Mouse (Mus musculus): Measurements from ENCODE around the gene Klf12. TPM values are rescaled to one million over a fixed set of nuclear protein-coding genes. Genes with fewer than 3 reads are reported as not detected.

Klf12 gene
- polyA plus RNA-seq, 1 experiment from 2014 or later: 7.0 TPM

DNA sequence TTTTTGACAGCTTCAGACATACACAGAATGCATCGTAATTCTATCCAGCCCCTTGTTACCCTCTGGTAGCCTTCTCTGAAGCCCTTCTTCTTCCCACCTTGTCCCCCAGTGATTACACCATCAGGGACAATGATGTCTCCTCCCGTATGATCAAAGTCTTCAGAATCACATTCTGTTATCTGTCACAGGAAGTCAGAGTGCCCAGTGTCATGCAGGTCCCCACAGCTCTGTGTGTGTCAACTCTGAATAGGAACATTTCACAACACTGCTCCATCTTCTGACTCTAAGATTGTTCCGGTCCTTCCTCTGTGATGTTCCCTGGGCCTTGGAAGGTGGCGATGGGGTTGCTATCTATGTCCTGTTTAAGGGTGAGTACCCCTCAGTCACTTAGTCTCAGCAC is 62.2 kb downstream of the Klf12 start:
- no peaks in the 10 kb centered on the region for H3K9me3 ChIP-seq (replicated peaks; ENCODE audit: low read length)
- DNase-seq (ENCODE audit: low spot score): no peak
- ATAC-seq (replicated peaks; ENCODE audit: low FRiP score, low read depth): no peak
- H3K4me2 ChIP-seq (ENCODE audit: low read length): no peak overlapping the region
- H3K27me3 ChIP-seq (ENCODE audit: insufficient read depth, low read length): no peaks in the 10 kb centered on the region
- no peak for TF ChIP-seq CTCF (IDR thresholded peaks at IDR 0.05; ENCODE audit: low read depth)
- no peak overlapping the region for H3K27ac ChIP-seq
- no peaks in the 10 kb centered on the region for H3K4me1 ChIP-seq (replicated peaks; ENCODE audit: insufficient read depth, low read length)
- WGBS: 90% methylated on average over 4 of the region's 4 CpGs
- no peak overlapping the region for H3K4me3 ChIP-seq (replicated peaks; ENCODE audit: low read depth, low read length)
- no peaks in the 10 kb centered on the region for H3K36me3 ChIP-seq (ENCODE audit: insufficient read depth, low read length)
- H3K9ac ChIP-seq (ENCODE audit: low read depth, low read length): no peak overlapping the region

DNA sequence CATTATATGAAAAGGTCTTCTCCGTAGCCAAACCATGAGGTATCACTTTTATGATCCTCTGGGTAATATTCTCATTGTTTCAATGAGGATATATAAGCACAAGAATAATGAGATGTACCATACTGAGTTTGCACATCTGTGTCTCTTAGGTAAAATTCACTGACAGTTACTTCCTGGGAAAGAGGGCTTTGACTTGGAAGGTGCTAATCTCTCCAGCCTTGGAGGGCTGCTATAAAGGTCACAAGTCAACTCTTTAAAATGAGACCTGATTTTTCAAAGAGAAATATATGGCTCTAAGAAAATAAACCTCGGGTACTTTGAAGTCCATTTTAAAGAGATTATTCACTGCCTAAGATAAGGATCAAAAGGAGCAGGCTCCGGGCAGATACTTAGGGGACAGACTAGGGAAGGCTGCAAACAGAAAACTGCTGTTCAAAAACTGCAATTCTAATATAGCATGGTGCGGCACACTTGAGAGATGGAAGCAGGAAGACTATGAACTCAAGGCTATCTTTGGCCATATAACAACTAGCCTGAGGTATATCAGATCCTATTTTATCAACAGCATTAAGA is 69.2 kb downstream of the Klf12 start:
- H3K27ac ChIP-seq: no peak overlapping the region
- no peak overlapping the region for H3K4me3 ChIP-seq (replicated peaks; ENCODE audit: low read depth, low read length)
- no peaks in the 10 kb centered on the region for H3K36me3 ChIP-seq (ENCODE audit: insufficient read depth, low read length)
- ATAC-seq (replicated peaks; ENCODE audit: low FRiP score, low read depth) (no peak), DNase-seq (ENCODE audit: low spot score) (no peak)
- no peak overlapping the region for H3K9ac ChIP-seq (ENCODE audit: low read depth, low read length)
- WGBS: 42% methylated on average over 4 of the region's 4 CpGs
- no peaks in the 10 kb centered on the region for H3K27me3 ChIP-seq (ENCODE audit: insufficient read depth, low read length)
- H3K9me3 ChIP-seq (replicated peaks; ENCODE audit: low read length): no peaks in the 10 kb centered on the region
- H3K4me1 ChIP-seq (replicated peaks; ENCODE audit: insufficient read depth, low read length): no peaks in the 10 kb centered on the region
- TF ChIP-seq CTCF (IDR thresholded peaks at IDR 0.05; ENCODE audit: low read depth): no peak
- no peak overlapping the region for H3K4me2 ChIP-seq (ENCODE audit: low read length)

DNA sequence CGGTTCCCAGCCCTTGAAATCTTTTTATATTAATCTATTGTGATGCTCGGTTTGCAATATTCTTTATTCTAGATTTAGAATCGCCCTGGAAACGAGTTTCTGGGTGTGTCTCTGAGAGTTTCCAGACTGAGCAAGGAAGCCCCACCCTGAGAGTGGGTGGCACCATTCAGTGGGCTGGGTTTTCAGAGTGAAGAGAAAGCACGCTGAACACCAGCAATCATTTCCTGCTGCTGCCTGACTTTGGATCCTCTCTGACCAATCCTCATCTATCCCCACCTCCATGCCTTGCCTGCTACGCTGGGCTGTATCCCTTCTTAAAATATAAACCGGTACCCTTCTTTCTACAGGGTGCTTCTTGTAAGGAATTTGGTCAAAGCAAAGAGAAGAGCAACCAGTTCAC is 71.4 kb downstream of the Klf12 start:
- no peaks in the 10 kb centered on the region for H3K36me3 ChIP-seq (ENCODE audit: insufficient read depth, low read length)
- WGBS: 74% methylated on average over 7 of the region's 7 CpGs
- no peaks in the 10 kb centered on the region for H3K4me1 ChIP-seq (replicated peaks; ENCODE audit: insufficient read depth, low read length)
- no peak for ATAC-seq (replicated peaks; ENCODE audit: low FRiP score, low read depth)
- H3K9ac ChIP-seq (ENCODE audit: low read depth, low read length): no peak overlapping the region
- no peak overlapping the region for H3K4me3 ChIP-seq (replicated peaks; ENCODE audit: low read depth, low read length)
- H3K4me2 ChIP-seq (ENCODE audit: low read length): no peak overlapping the region
- H3K27ac ChIP-seq: no peak overlapping the region
- no peaks in the 10 kb centered on the region for H3K27me3 ChIP-seq (ENCODE audit: insufficient read depth, low read length)
- DNase-seq (ENCODE audit: low spot score): no peak
- no peaks in the 10 kb centered on the region for H3K9me3 ChIP-seq (replicated peaks; ENCODE audit: low read length)
- TF ChIP-seq CTCF (IDR thresholded peaks at IDR 0.05; ENCODE audit: low read depth): no peak

DNA sequence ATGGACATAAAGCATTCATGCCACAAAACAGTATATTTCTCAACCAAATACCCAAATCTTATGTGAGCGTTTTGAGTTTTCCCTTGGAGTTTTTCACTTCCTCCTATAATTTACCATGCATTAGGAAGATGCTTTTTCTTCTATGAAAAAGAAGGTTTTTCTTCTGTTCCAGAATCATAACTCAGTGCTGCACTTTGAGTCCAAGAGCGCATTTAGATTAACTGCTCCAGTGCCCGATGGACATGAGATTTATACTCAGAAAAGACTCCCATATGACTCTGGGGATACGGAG is 72.7 kb downstream of the Klf12 start:
- H3K9ac ChIP-seq (ENCODE audit: low read depth, low read length): no peak overlapping the region
- ATAC-seq (replicated peaks; ENCODE audit: low FRiP score, low read depth) (no peak), DNase-seq (ENCODE audit: low spot score) (no peak)
- no peak for TF ChIP-seq CTCF (IDR thresholded peaks at IDR 0.05; ENCODE audit: low read depth)
- H3K27me3 ChIP-seq (ENCODE audit: insufficient read depth, low read length): no peaks in the 10 kb centered on the region
- H3K9me3 ChIP-seq (replicated peaks; ENCODE audit: low read length): no peaks in the 10 kb centered on the region
- no peaks in the 10 kb centered on the region for H3K4me1 ChIP-seq (replicated peaks; ENCODE audit: insufficient read depth, low read length)
- H3K4me2 ChIP-seq (ENCODE audit: low read length): no peak overlapping the region
- H3K4me3 ChIP-seq (replicated peaks; ENCODE audit: low read depth, low read length): no peak overlapping the region
- H3K36me3 ChIP-seq (ENCODE audit: insufficient read depth, low read length): no peaks in the 10 kb centered on the region
- WGBS: 66% methylated on average over 4 of the region's 4 CpGs
- H3K27ac ChIP-seq: no peak overlapping the region

- no peak overlapping the region for H3K4me3 ChIP-seq (replicated peaks; ENCODE audit: low read depth, low read length)
- H3K36me3 ChIP-seq (ENCODE audit: insufficient read depth, low read length): no peaks in the 10 kb centered on the region
- no peak for TF ChIP-seq CTCF (IDR thresholded peaks at IDR 0.05; ENCODE audit: low read depth)
- 69% methylated on average over 11 of the region's 11 CpGs for WGBS
- ATAC-seq (replicated peaks; ENCODE audit: low FRiP score, low read depth) (no peak), DNase-seq (ENCODE audit: low spot score) (no peak)
- H3K9me3 ChIP-seq (replicated peaks; ENCODE audit: low read length): no peaks in the 10 kb centered on the region
- H3K4me2 ChIP-seq (ENCODE audit: low read length): no peak overlapping the region
- no peak overlapping the region for H3K27ac ChIP-seq
- H3K27me3 ChIP-seq (ENCODE audit: insufficient read depth, low read length): no peaks in the 10 kb centered on the region
- no peaks in the 10 kb centered on the region for H3K4me1 ChIP-seq (replicated peaks; ENCODE audit: insufficient read depth, low read length)
- H3K9ac ChIP-seq (ENCODE audit: low read depth, low read length): no peak overlapping the region
Observed at GRCm38 (mm10) chr14:100211036-100211825, 73.2 kb downstream of the Klf12 start.

GRCm38 (mm10) chr14:100209814-100210419 is 74.6 kb downstream of the Klf12 start:
- Histone ChIP-seq H3K27me3 (ENCODE audit: insufficient read depth, low read length) (no peaks in the 10 kb centered on the region), H3K9ac (ENCODE audit: low read depth, low read length) (no peak overlapping the region), H3K4me2 (ENCODE audit: low read length) (no peak overlapping the region), H3K4me1 (replicated peaks; ENCODE audit: insufficient read depth, low read length) (no peaks in the 10 kb centered on the region), H3K27ac (no peak overlapping the region), H3K9me3 (replicated peaks; ENCODE audit: low read length) (no peaks in the 10 kb centered on the region), H3K36me3 (ENCODE audit: insufficient read depth, low read length) (no peaks in the 10 kb centered on the region), H3K4me3 (replicated peaks; ENCODE audit: low read depth, low read length) (no peak overlapping the region)
- DNase-seq (ENCODE audit: low spot score) (no peak), ATAC-seq (replicated peaks; ENCODE audit: low FRiP score, low read depth) (no peak)
- 51% methylated on average over 12 of the region's 12 CpGs for WGBS
- TF ChIP-seq CTCF (IDR thresholded peaks at IDR 0.05; ENCODE audit: low read depth): no peak
